Mouse (Mus musculus) urinary bladder, postnatal 36 days (tissue): ENCODE data around the gene Rac2.
A peak's percentile ranks its signal among the peaks of the same experiment; 100 is the strongest.

Experiments
- DNase-seq, 2 experiments: peaks; one replicate each; pipeline ENCODE4 v3.0.0; 2022; ENCODE audit warnings: low spot score in 2 of 2, mixed read lengths in 1 of 2

Rac2 gene

DNA sequence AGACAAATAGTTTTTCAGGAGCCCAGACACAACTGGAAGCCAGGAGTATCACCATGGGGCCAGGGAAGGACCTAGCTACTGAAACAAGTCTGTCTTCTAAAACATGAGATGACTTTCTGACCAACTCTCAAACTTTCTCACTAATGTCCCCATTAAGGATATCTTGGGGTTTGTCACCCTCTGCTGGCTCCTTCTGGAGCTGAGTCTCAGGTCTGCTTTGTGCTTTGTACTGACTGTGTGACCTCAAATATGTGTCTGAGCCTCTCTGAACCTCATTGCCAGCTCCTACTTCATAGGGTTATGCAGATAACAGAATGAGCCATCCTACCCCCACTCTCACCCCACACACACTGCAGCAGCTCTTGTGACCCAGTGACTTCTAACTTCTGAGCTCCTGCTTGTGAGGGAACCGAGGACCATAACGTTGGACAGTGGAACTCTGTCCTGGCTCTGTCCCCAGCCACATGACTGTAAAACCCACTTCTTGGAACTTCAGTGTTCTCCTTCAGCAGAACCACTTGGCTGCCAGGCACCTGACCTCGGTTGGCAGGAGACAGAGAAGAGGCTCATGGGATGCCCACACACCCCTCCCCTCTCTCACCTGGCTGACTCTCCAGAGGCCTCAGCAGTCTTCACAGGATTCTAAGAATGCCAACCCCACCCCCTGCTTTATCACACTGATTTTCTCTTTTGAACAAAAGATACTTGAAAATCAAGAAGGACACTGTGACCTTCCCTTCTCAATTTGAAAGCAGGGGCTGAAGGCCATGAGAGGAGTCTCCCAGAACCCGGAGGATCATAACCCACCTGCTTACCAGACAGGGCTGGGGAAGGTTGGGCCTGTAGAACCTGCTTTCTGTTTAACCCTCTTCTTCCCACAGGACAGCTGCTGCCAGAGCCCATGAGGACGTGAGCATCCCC lies 24.9 kb downstream of the Rac2 start:
- peak in 1 of 2 experiments; percentile 33 for DNase-seq

DNA sequence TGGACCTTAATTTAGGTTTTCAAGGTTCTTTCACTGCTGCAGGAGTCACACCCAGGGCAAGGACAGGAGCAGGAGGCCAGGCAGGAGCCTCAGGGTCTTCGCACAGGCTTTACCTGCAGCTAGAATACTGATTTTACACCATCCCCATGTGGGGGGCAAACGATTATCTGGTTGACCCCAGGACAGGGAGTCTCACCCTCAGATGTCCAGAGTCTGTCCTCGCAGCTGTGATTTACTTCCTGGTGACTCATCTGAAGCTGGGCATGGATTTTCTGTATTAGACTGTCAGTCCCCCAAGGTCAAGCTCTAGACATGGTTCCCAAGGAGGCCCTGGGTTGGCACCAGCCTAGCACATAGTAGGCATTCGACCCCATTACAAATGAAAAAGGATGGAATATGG lies 26.5 kb downstream of the Rac2 start:
- DNase-seq, result no peak

DNA sequence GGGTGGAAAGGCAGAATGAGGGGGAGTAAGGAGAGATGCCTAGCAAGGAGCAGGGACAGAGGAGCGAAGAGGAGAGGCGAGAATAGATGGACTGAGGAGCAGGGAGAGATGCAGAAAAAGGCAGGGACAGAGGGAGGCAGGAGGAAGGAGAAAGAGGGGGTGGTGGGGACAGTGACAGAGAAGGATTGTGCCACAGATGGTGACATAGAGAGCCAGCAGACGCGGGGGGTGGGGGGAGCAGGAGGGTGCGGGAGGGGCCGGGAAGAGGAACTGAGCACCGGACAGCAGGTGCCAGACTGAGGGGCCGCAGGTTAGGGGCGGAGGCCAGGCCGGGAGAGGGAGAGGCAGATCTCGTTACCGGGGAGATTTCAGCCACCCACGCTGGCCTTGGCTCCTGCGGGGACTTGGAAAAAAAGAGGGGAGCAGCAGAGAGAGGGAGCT lies 28.0 kb downstream of the Rac2 start, which contains the start of gene Sstr3:
Gene Sstr3, minus strand, starts transcription at position 125 of the 441 bp plus-strand sequence.
- no peak for DNase-seq

DNA sequence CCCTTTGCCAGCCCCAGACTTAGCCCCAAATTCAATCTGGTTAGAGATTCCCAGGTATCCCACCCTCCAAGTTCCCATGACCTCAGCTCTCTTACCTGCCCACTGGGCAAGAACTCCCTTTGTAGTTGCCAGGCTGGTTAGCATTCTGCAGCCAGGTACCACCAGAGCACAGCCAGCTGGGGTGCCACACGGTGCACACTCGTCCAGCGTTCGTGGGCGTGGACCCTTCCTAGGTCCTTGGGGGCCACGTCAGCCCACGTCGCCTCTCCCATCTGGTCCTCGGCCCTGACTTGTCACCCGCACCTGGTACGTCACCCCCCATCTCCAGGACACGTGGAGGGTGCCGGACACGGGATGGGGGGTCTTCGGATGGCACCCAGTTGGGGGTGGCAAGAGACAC lies 28.5 kb downstream of the Rac2 start:
- no peak for DNase-seq

DNA sequence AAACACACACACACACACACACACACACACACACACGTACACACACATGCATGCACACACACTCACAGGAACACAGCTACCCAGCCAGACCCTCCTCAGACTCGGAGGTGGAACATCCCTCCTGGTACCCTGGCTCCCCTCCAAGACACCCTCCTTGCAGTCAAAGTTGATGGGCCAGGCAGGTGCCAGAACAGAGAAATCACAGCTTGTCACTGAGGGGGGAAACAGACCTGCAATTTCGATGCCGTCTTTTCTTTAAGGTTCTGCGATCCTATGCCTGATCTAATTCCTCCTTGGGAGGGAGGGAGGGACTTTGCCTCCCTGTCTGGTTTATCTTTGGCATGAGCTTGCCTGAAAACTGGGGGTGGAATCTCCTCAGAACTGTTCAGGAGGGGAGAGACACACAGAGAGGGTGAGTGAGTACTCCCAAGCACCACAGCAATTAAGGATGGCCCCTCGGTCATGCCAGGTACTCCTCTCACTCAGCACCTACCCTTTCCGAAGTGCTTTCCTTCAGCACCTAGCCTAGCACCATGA lies 29.7 kb downstream of the Rac2 start:
- DNase-seq, result no peak

DNA sequence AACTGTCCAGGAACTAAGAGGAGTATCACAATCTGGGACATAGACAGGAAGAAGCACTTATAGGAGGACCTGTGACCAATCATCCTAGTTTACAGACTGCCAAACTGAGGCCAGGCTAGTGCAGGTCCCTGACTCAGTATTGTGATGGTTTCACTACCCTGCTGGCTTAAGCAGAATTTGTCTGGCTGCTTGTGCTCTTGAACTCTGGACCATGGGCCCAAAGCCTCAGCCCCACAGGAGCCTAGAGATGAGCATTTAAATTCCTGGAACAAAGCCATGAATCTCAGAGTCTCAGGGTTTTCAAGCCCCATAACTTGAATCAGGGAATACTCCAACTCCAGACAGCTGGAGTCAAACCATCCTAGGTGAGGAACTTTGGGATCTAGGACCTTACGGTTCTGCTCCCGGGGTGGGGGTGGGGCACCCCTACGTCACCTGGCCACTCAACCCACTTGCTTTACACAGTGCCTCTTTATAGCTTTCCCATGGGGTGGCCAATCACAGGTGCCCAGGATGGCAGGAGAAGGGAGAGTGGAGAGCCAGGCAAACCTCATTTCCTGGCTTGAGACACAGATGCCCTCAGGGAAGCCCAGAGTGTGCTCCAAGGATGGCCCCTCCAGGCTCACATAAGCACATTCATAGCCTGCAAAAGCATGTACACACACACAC lies 30.4 kb downstream of the Rac2 start:
- no peak for DNase-seq

DNA sequence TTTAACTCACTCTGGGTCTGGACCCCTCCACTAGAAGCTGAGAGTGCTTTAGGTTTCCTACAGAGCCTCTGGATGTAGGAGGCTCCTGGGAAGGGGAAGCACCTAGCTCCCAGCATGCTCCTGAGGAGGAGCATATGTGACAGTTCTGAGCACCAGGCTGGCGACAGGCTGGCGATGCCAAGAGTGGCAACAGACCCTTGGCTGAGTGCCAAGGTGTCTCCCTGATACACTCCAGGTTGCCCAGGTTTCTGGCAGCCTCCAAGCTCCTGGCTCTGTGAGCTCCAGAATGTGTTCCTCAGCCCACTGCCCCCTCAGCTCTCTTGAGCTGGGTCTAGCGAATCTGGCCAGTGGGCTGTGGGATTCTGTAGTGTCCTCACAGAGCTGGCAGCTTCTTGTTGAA lies 31.0 kb downstream of the Rac2 start:
- DNase-seq, result no peak

DNA sequence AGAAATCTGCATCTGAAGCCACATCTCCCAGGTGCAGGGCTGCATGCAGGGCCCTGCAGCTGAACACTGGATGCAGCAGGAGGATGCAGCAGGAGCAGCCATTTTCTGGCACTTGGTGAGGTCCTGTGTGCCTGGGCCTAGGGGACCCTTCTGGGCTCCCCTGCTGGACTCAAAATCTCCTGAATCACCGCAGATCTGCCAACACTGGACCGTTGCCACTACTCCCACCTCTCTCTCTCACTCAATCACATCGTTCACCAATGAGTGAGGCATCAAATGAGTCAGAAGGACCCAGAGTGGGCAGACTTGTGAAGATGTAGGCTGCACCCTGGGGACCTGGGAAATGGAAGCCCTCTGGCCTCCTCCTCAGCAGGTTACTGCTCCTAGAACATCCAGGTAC lies 31.5 kb downstream of the Rac2 start:
- DNase-seq, result no peak

DNA sequence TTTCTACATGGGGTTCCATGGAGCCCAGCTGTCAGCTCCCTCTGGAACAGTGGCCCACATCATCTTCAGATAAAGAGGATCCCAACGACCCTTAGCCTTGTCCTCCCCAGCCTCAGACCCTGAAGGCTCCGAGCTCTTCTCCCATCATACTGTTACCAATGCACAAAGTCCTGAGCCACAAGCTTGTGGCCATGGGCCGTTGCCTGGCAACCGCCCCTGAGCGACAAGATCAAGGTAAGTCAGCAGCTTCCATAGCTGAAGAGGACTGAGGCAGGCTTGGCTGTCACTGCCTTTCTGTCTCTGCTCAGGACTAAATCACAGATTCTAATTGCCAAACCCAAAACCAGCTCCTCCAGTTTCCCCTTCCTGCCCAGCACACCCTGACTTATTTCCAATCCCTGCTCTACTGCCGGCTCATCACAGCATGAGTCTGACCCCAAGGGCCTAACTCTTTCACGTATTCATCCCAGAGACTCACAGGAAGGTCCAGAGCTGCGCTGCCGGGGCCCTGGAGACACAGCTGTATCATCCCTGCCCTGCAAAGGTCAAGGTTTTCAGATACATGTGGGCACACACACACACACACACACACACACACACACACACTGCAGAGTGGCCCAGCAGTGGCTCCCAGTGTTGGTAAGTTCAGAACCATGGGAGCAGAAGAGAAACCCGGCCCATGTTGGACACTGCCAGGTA lies 36.7 kb downstream of the Rac2 start:
- no peak for DNase-seq

DNA sequence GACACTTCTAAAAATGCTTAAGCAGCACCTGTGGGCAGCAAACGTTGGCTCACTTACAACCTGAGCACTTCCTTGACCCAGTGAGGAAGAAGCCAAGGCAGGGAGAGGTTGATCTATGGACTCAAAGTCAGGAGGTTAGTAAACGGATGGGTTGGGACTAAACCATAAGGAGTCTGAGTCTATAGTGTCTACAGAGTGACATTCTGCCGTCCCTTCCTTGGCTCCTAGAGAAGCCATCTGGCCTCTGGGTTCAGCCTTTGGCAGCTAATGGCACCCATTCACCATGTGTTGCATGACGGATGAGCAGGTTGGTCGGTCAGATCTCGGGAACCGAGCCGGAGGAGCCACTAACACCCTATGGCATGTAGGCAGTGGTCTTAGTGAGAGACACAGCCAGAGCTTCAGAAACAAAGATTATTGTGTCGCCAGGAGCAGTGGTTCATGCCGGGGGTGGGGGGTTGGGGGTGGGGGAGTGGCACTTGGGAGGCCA lies 39.2 kb downstream of the Rac2 start:
- no peak for DNase-seq

DNA sequence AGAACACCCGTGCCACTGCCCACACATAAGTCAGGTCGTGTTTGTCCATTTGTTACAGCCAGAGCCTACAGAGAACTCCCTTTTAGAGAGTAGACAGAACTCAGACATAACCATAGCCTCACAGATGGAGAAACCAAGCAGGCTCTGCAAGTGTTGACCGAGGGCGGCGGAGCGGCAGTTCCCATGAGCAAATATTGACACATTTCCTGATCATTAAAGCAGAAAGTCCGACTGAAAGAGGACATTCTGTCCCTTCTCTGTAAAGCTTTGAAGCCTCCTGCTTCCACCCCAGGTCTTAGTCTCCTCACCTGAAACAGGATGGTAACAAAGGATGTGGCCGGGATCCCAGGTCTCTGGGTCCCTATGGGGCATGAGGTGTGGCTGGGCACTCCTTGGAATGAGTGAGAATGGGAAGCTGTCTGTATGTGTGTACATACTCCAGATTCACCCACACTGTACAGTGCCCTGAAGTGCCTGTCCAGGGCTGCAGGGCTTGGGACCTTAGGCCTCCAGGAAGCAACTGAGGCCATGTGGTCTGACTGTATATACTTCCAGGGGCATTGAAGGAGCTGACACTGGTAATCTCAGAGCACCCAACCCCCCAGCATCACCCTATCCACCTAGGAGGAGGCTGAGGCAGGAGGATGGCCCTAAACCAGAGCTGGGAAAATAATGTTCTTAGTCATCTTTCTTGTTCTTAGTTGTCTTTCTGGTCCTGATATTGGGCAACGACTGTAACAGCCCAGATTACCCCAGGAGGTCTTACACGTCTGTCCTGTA lies 39.8 kb downstream of the Rac2 start:
- peak; percentile 46 to 50 for DNase-seq

DNA sequence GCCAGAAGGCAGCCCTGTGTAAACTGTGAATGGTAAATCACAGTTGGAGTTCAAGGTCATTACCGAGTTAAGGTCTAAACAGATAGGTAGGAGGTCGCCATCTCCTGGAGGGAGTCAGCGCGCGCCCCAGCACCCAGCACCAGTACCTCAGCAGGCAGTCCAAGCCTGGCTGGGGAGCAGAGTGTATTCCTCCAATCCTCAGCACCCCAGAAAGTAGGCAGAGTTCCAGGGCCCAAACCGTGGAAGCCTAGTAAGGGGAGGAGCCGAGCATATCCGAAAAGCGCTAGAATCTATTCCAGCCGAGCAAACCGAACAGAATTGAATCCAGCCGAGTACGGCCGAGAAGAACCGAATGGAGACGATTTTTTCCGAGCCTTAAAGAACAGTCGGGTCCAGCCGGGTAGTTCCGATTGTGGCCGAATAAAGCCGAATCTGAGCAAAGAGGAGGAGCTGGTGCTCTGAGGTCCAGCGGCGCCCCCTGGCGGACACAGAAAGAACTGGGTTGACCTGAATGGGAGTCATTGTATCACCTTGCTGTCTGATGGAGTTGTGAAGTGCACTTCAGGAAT lies 40.6 kb downstream of the Rac2 start:
- DNase-seq, result peak; percentile 97 to 98

DNA sequence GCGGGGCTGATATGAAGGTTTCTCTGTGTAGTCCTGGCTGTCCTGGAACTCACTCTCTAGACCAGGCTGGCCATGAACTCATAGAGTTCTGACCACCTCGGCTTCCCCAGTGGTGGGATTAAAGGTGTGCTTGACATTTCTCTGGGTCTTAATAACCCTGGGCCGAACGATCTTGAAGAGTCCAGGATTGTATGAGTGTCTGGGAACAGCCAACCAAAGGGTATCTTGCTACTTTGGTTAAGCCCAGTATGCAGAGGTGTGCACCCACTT lies 41.2 kb downstream of the Rac2 start:
- no peak for DNase-seq

DNA sequence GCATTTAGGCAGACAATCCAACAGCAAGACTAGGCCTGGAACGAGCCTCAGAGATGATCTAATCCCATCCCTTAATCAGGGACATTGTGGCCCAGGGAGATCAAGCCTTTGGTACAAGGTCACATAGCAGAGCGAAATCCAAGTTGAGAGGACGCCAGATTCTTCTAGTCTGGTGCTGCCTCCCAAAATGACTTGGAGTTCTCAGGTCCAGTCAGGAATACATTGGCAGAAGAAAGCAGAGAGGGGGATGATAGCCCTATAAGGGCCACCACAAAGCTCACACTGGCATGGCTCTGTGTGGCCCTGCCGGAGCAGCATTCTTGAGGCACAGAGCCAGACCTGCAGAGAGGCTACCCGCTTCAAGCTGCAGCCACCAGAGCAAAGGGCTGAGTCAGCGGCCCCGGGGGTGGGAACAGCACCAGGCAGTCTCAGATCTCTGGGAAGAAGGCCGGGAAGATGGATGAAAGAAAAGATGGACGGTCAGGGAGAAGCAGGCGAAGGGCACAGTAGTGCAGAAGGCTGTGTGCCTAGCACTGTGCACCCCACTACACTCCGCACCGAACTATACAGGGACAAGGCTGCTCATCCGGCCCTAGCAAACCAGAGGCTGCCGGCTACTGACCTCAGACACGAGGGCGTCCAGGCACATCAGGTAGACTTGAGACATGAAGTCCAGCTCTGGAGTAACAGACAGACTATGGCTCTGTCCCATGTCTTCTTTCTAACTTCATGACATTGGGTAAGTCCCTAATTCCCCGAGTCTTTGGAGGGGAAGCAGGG lies 41.7 kb downstream of the Rac2 start, which contains the start of gene C1qtnf6:
Gene C1qtnf6, minus strand, starts transcription at position 746 of the 780 bp plus-strand sequence.
- DNase-seq, result peak; percentile 39 to 66

DNA sequence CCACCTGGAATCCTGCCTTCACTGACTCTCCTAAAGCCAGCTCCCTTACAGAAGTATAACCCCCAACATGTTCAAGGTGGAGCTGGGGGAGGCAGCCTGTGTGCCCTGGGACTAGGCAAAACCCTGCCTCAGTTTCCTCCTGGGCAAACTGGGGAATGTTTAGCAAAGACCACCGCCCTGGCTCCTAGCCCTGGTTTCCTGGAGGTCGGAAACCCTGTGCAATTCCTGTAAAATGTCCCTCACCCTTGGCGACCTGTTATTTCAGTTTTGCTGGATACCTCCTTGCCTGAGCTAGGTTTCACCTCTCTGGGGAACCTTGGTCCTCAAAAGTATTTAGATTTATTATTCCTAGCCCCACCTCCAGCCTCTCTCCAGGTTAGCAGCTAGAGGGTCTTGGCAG lies 42.4 kb downstream of the Rac2 start:
- no peak for DNase-seq

DNA sequence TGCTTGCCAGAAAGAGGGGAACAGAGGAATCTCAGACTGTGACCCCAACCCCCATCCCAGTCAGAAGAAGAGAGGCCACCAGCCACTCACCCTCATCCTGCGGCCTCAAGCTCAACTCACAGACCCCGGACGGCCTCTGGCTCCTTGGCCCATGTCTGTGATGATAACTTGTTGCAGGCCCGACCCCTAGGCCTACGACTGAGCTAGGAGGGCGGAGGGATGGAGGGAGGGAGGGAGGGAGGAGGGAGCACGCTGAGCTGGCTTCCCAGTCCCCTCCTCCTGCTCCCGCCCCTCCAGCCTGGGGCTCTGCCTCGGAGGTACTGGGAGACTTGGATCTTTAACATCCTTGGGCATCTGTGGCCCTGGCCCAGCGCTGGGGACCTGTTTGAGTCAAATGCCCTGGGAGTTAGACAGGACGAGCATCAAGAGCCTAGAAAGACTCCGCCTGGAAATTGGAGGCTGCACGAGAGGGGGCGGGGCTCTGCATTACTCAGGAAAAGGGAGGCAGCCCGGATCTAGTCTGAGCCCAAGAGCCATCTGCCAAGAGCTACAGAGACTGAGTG lies 43.1 kb downstream of the Rac2 start:
- peak; percentile 63 to 67 for DNase-seq

DNA sequence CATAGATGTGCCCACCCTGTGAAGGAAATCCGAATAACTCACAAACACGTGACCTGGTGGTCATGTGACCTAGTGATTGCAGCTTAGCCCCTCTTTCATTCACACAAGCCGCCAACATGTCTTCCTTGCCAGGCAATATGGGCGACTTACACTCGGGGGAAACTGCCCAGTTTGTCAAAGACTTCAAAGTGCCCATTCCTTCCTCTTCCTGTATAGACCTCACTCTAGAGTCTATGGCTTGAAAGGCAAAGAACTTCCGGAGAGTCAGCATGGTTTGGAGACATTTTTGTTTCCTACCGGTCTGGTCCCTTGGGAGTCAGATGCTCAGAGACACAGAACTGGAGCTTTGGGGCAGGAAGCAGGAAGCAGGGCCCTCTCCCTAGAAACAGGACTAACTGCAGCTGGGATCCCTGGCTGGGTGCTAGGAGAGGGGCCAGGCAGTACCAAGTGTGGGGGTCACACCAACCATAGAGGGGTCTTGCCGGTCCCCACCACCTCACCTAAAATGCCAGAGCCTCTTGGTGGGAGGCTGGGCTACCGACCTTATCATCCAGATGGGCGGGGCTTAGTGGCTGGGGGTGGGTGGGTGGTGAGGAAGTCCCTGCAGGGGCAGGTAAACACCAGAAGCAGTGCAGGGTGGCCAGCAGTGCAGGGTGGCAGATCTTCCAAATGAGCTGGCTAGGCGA lies 43.7 kb downstream of the Rac2 start:
- no peak for DNase-seq

DNA sequence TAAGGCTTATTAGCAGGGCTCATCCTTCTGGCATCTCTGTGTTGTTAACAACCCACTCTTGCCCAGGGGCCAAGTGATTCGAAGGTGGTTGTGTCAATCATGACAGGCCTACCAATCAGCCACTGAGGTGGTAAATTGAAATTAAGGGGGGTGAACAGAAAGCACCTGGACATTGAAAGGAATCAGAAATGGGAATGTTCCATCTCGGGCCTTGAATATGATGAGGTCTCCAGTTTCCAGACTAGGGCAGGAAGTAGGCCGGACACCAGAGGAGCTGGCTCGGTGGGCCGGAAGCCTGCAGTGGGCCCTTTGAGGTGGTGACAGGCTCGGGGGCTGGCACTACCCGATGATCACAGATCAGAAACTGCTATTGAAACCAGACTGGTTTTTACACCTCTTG lies 44.6 kb downstream of the Rac2 start:
- no peak for DNase-seq

DNA sequence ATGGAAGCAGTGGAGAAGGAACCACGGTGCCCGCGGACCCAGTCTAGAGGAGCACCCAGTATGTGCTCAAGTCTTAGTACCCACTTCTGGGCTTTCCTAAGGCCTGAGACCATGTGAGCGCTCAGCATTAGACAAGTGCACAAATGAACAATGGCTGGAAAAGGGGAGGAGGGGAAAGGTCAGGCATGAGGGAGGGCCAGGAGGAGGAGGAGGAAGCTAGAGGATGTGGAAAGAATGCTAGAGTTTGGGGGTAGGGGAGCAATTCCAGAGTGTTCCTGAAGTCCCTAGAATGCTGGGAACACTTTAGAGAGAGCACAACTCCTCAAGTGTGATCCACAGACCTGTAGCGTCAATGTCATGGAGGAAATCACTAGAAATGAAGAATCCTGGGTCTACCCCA lies 48.4 kb downstream of the Rac2 start:
- DNase-seq, result no peak
